Mouse (Mus musculus) heart, postnatal 10 days (tissue): ENCODE results near the gene Rcbtb2. TPM values are rescaled to one million over a fixed set of nuclear protein-coding genes. Genes with fewer than 3 reads are reported as not detected.
"Not testable (repeated sequence)": the region's sequence is repeated elsewhere in the genome, so short reads cannot be mapped to it uniquely, and the experiment has no call there.

Experiments
- DNase-seq, 2 experiments: peaks; one replicate each; pipeline ENCODE4 v3.0.0; 2021
- intact Hi-C: fragments of 180-260 bp; cut with DNase I; formaldehyde crosslinking; loops from one replicate; pipeline ENCODE4 v1.15.1; 2025
- total RNA-seq, 2 experiments: library from RNA; stranded (reverse); gene quantifications; 2 replicates each; pipeline ENCODE4 v1.2.3; 2021

Rcbtb2 gene
- total RNA-seq, 2 experiments from 2014 or later = 34.1 to 40.0 TPM

GRCm38 (mm10) chr14:73114952-73115351 is 7.9 kb upstream of the Rcbtb2 start:
- intact Hi-C loops = loop anchor here (5.0 kb wide), 2 partner anchors 67 to 127 kb away; no protein-coding TSS in a partner anchor
- not testable (repeated sequence) for DNase-seq

GRCm38 (mm10) chr14:73116301-73116700 is 6.5 kb upstream of the Rcbtb2 start:
- intact Hi-C loops = loop anchor here (5.0 kb wide), 2 partner anchors 66 to 126 kb away; no protein-coding TSS in a partner anchor
- no peak for DNase-seq

GRCm38 (mm10) chr14:73116938-73117337 is 5.9 kb upstream of the Rcbtb2 start:
- intact Hi-C loops = loop anchor here (5.0 kb wide), 2 partner anchors 65 to 125 kb away; no protein-coding TSS in a partner anchor
- peak; percentile 56 to 68 for DNase-seq

GRCm38 (mm10) chr14:73117411-73118392 is 5.1 kb upstream of the Rcbtb2 start:
- DNase-seq = no peak
- intact Hi-C loops = loop anchor here (2.0 to 5.0 kb wide), 3 partner anchors 25 to 125 kb away; no protein-coding TSS in a partner anchor

- DNase-seq = no peak
- intact Hi-C loops = loop anchor here (2.0 to 5.0 kb wide), 3 partner anchors 24 to 124 kb away; no protein-coding TSS in a partner anchor
Observed at GRCm38 (mm10) chr14:73118482-73119347, 4.1 kb upstream of the Rcbtb2 start.

GRCm38 (mm10) chr14:73119459-73119858 is 3.4 kb upstream of the Rcbtb2 start:
- DNase-seq = no peak
- intact Hi-C loops = loop anchor here (2.0 to 5.0 kb wide), 3 partner anchors 23 to 123 kb away; no protein-coding TSS in a partner anchor

- DNase-seq = no peak
- intact Hi-C loops = loop anchor here (2.0 to 5.0 kb wide), 3 partner anchors 23 to 122 kb away; no protein-coding TSS in a partner anchor
Observed at GRCm38 (mm10) chr14:73119966-73120365, 2.9 kb upstream of the Rcbtb2 start.

- DNase-seq = no peak
- intact Hi-C loops = no loop called here
Observed at GRCm38 (mm10) chr14:73122211-73122922, 470 bp upstream of the Rcbtb2 start.

GRCm38 (mm10) chr14:73123381-73123780 is 544 bp downstream of the Rcbtb2 start:
- no peak for DNase-seq
- intact Hi-C loops = no loop called here

- intact Hi-C loops = no loop called here
- DNase-seq = no peak
Observed at GRCm38 (mm10) chr14:73123786-73124185, 949 bp downstream of the Rcbtb2 start.

GRCm38 (mm10) chr14:73130519-73130918 is 7.7 kb downstream of the Rcbtb2 start:
- DNase-seq = no peak
- intact Hi-C loops = no loop called here

GRCm38 (mm10) chr14:73131856-73132410 is 9.1 kb downstream of the Rcbtb2 start:
- DNase-seq = no peak
- intact Hi-C loops = no loop called here

- intact Hi-C loops = no loop called here
- DNase-seq = peak; percentile 36 to 48
Observed at GRCm38 (mm10) chr14:73132731-73133130, 9.9 kb downstream of the Rcbtb2 start.

GRCm38 (mm10) chr14:73137234-73137633 is 14.4 kb downstream of the Rcbtb2 start:
- intact Hi-C loops = no loop called here
- no peak for DNase-seq

GRCm38 (mm10) chr14:73138483-73138882 is 15.6 kb downstream of the Rcbtb2 start:
- intact Hi-C loops = no loop called here
- no peak for DNase-seq

GRCm38 (mm10) chr14:73139866-73140265 is 17.0 kb downstream of the Rcbtb2 start:
- no peak for DNase-seq
- intact Hi-C loops = no loop called here

- no peak for DNase-seq
- intact Hi-C loops = loop anchor here (2.0 kb wide), 2 partner anchors 15 to 23 kb away; no protein-coding TSS in a partner anchor
Observed at GRCm38 (mm10) chr14:73141800-73142199, 19.0 kb downstream of the Rcbtb2 start.

GRCm38 (mm10) chr14:73142421-73142895 is 19.6 kb downstream of the Rcbtb2 start:
- no peak for DNase-seq
- intact Hi-C loops = loop anchor here (2.0 kb wide), 2 partner anchors 16 to 24 kb away; no protein-coding TSS in a partner anchor
